Mouse (Mus musculus) ES-E14 (cell line): ENCODE results near the gene Tbc1d22b. TPM values are rescaled to one million over a fixed set of nuclear protein-coding genes. Genes with fewer than 3 reads are reported as not detected.

Experiments used
- DNase-seq: peaks from one replicate; pipeline ENCODE4 v3.0.0-alpha.2; 2013; ENCODE audit warnings: low read depth, low spot score
- H3K27ac ChIP-seq: 2 replicates; pipeline ENCODE4 v1.5.1; 2012; ENCODE audit warnings: low read depth, mild to moderate bottlenecking, low read length, moderate library complexity, mixed read lengths; ENCODE audit not compliant: poor library complexity, insufficient read depth, severe bottlenecking
- H3K36me3 ChIP-seq: 2 replicates; pipeline ENCODE4 v1.6.1; 2012; ENCODE audit warnings: mild to moderate bottlenecking, low read length, moderate library complexity, mixed read lengths; ENCODE audit not compliant: control insufficient read depth, poor library complexity, insufficient read depth, severe bottlenecking
- H3K4me1 ChIP-seq, 2 experiments: fragments of 150-350 bp in 1 of 2; sonication (generic) in 1 of 2; 2 replicates each; pipeline ENCODE4 v1.6.1; 2012; ENCODE audit warnings: low read length in 2 of 2, mild to moderate bottlenecking in 1 of 2, mixed read lengths in 1 of 2; ENCODE audit not compliant: control insufficient read depth in 2 of 2, insufficient read depth in 2 of 2, poor library complexity in 1 of 2
- H3K4me3 ChIP-seq, 2 experiments: fragments of 150-350 bp in 1 of 2; sonication (generic) in 1 of 2; 2 replicates each; pipeline ENCODE4 v1.5.1; 2012; ENCODE audit warnings: low read length in 2 of 2, low read depth in 1 of 2, mild to moderate bottlenecking in 1 of 2, mixed read lengths in 1 of 2; ENCODE audit not compliant: insufficient read depth in 1 of 2, poor library complexity in 1 of 2, severe bottlenecking in 1 of 2
- H3K9ac ChIP-seq: 2 replicates; pipeline ENCODE4 v1.6.1; 2012; ENCODE audit warnings: low read depth, mild to moderate bottlenecking, low read length, mixed read lengths; ENCODE audit not compliant: poor library complexity, insufficient read depth, severe bottlenecking
- H3K9me3 ChIP-seq: fragments of 150-350 bp; sonication (generic); 2 replicates; pipeline ENCODE4 v1.6.1; 2012; ENCODE audit warnings: low read depth, mild to moderate bottlenecking, low read length; ENCODE audit not compliant: control insufficient read depth, insufficient read depth
- CHD2 ChIP-seq: IDR thresholded peaks from 2 replicates; pipeline ENCODE4 v1.6.1; 2014; ENCODE audit warnings: mild to moderate bottlenecking, low read depth, low read length, inconsistent platforms
- HCFC1 ChIP-seq: IDR thresholded peaks from 2 replicates; pipeline ENCODE4 v1.6.1; 2012; ENCODE audit warnings: low read length, inconsistent platforms, borderline replicate concordance; ENCODE audit not compliant: insufficient read depth
- MAFK ChIP-seq: IDR thresholded peaks from 2 replicates; pipeline ENCODE4 v1.6.1; 2014; ENCODE audit warnings: mild to moderate bottlenecking, low read depth, low read length, inconsistent platforms; ENCODE audit not compliant: insufficient read depth
- ZC3H11A ChIP-seq: IDR thresholded peaks from 2 replicates; pipeline ENCODE4 v1.6.1; 2012; ENCODE audit warnings: low read depth, mild to moderate bottlenecking, inconsistent platforms, low read length, borderline replicate concordance
- ZNF384 ChIP-seq: IDR thresholded peaks from 2 replicates; pipeline ENCODE4 v1.6.1; 2012; ENCODE audit warnings: low read depth, low read length, inconsistent platforms
- in situ Hi-C, 2 experiments: fragments of 600-800 bp; cut with MboI; formaldehyde crosslinking; loops; one replicate each; pipeline ENCODE4 v1.15.1; 2025; ENCODE audit warnings: low sequenced_read_pairs in 2 of 2, inconsistent platforms in 1 of 2; ENCODE audit not compliant: unreplicated experiment in 2 of 2
- total RNA-seq: library from RNA; depleted of rRNA; stranded (reverse); fragments of 300-350 nt; gene quantifications from 2 replicates; pipeline ENCODE4 v1.2.3, GENCODE M21; 2012

Tbc1d22b gene
- total RNA-seq, 1 experiment = 8.3 TPM

GRCm38 (mm10) chr17:29583569-29583968 lies 34.0 kb downstream of the Tbc1d22b start:
- Histone ChIP-seq H3K9me3 (no peaks in the 10 kb centered on the region), H3K27ac (no peak overlapping the region), H3K4me3 (no peak overlapping the region), H3K36me3 (peaks cover 10% of the 10 kb centered on the region; the same call in 1 of the 2 replicates), H3K9ac (no peak overlapping the region), H3K4me1 (no peaks in the 10 kb centered on the region)
- no peak for DNase-seq
- no peak for TF ChIP-seq CHD2
- no peak for TF ChIP-seq ZNF384
- no peak for TF ChIP-seq ZC3H11A
- no peak for TF ChIP-seq HCFC1
- TF ChIP-seq MAFK = no peak
- in situ Hi-C loops = no loop called here

GRCm38 (mm10) chr17:29584306-29584705 lies 34.7 kb downstream of the Tbc1d22b start:
- no peak for TF ChIP-seq ZC3H11A
- TF ChIP-seq ZNF384 = no peak
- no peak for TF ChIP-seq MAFK
- no peak for TF ChIP-seq CHD2
- no peak for TF ChIP-seq HCFC1
- Histone ChIP-seq H3K9ac (no peak overlapping the region), H3K4me3 (no peak overlapping the region), H3K36me3 (peaks cover 7% of the 10 kb centered on the region; the same call in 1 of the 2 replicates), H3K9me3 (no peaks in the 10 kb centered on the region), H3K4me1 (no peaks in the 10 kb centered on the region), H3K27ac (no peak overlapping the region)
- in situ Hi-C loops = no loop called here
- no peak for DNase-seq

GRCm38 (mm10) chr17:29584737-29585136 lies 35.2 kb downstream of the Tbc1d22b start:
- Histone ChIP-seq H3K4me1 (no peaks in the 10 kb centered on the region), H3K9me3 (no peaks in the 10 kb centered on the region), H3K27ac (no peak overlapping the region), H3K36me3 (peaks cover 7% of the 10 kb centered on the region; the same call in 1 of the 2 replicates), H3K4me3 (no peak overlapping the region), H3K9ac (no peak overlapping the region)
- in situ Hi-C loops = no loop called here
- TF ChIP-seq MAFK = no peak
- no peak for TF ChIP-seq ZC3H11A
- TF ChIP-seq ZNF384 = no peak
- no peak for TF ChIP-seq CHD2
- TF ChIP-seq HCFC1 = no peak
- no peak for DNase-seq

DNA sequence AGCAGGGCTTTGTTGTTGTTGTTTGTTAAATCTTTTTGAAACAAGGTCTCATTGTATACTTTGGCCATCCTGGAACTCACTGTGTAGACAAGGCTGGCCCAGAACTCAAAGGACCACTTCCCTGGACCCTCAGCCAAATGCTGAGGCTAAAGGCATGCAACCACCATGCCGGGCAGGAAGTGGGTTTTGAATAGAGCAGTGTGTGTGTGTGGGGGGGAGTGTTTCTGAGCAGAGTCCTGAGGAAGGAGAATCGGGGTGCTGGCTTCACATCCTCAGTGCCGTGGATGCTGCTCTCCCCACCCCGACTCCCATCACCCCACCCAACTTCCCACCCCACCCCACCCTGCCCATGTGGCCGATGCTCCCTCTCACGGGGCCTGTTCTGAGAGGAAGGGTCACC lies 35.9 kb downstream of the Tbc1d22b start:
- in situ Hi-C loops = no loop called here
- no peaks in the 10 kb centered on the region for H3K9me3 ChIP-seq
- no peak overlapping the region for H3K4me3 ChIP-seq
- no peaks in the 10 kb centered on the region for H3K4me1 ChIP-seq
- no peak overlapping the region for H3K27ac ChIP-seq
- H3K36me3 ChIP-seq = peaks cover 7% of the 10 kb centered on the region; the same call in 1 of the 2 replicates
- DNase-seq = no peak
- H3K9ac ChIP-seq = no peak overlapping the region
- TF ChIP-seq CHD2 (no peak), HCFC1 (no peak), ZNF384 (no peak), ZC3H11A (no peak), MAFK (no peak)

GRCm38 (mm10) chr17:29586921-29587320 lies 37.3 kb downstream of the Tbc1d22b start:
- Histone ChIP-seq H3K36me3 (peaks cover 4% of the 10 kb centered on the region; the same call in 1 of the 2 replicates), H3K9me3 (no peaks in the 10 kb centered on the region), H3K4me3 (no peak overlapping the region), H3K4me1 (no peaks in the 10 kb centered on the region), H3K27ac (no peak overlapping the region), H3K9ac (no peak overlapping the region)
- no peak for TF ChIP-seq MAFK
- in situ Hi-C loops = no loop called here
- no peak for DNase-seq
